Mouse (Mus musculus) MEL (cell line): ENCODE measurements at regions not wholly inside any gene's neighbourhood (a gene's known extent, or its start where the extent isn't known, plus 50 kb on each side); places are given as distances from the start of the nearest gene placed in this dataset.
A peak's percentile ranks its signal among the peaks of the same experiment; 100 is the strongest.

Experiments
- DNase-seq: peaks from one replicate; pipeline ENCODE4 v3.0.0; 2011; ENCODE audit warnings: low read depth, low spot score
- H3K27ac ChIP-seq: 2 replicates; pipeline ENCODE4 v1.5.1; 2012; ENCODE audit warnings: low read depth, mild to moderate bottlenecking, control low read depth, low read length, moderate library complexity; ENCODE audit not compliant: control insufficient read depth
- H3K27me3 ChIP-seq, 2 experiments: fragments of 150-350 bp in 1 of 2; sonication (generic) in 1 of 2; 2 replicates each; pipeline ENCODE4 v1.6.1; 2012; ENCODE audit warnings: low read length in 2 of 2, mild to moderate bottlenecking in 2 of 2, improper control_type of control experiment in 1 of 2, moderate library complexity in 1 of 2; ENCODE audit not compliant: insufficient read depth in 2 of 2, control insufficient read depth in 1 of 2
- H3K36me3 ChIP-seq, 2 experiments: 2 replicates each; pipeline ENCODE4 v1.6.1; 2012 to 2014; ENCODE audit warnings: low read length in 2 of 2, improper control_type of control experiment in 1 of 2, inconsistent platforms in 1 of 2, mild to moderate bottlenecking in 1 of 2; ENCODE audit not compliant: insufficient read depth in 2 of 2, control insufficient read depth in 1 of 2
- H3K4me1 ChIP-seq, 2 experiments: fragments of 150-350 bp in 1 of 2; sonication (generic) in 1 of 2; 2 replicates each; pipeline ENCODE4 v1.6.1; 2012; ENCODE audit warnings: low read length in 2 of 2, improper control_type of control experiment in 1 of 2, mild to moderate bottlenecking in 1 of 2; ENCODE audit not compliant: insufficient read depth in 2 of 2, control insufficient read depth in 1 of 2
- H3K4me3 ChIP-seq, 2 experiments: fragments of 150-350 bp in 1 of 2; sonication (generic) in 1 of 2; 2 replicates each; pipeline ENCODE4 v1.5.1; 2012; ENCODE audit warnings: low read depth in 2 of 2, low read length in 2 of 2, mild to moderate bottlenecking in 2 of 2, moderate library complexity in 2 of 2, control low read depth in 1 of 2, improper control_type of control experiment in 1 of 2; ENCODE audit not compliant: control insufficient read depth in 1 of 2, insufficient read depth in 1 of 2
- H3K79me2 ChIP-seq: 2 replicates; pipeline ENCODE4 v1.6.1; 2012; ENCODE audit warnings: mild to moderate bottlenecking, low read length, moderate library complexity; ENCODE audit not compliant: control insufficient read depth, poor library complexity, insufficient read depth
- H3K9ac ChIP-seq: 2 replicates; pipeline ENCODE4 v1.6.1; 2012; ENCODE audit warnings: low read depth, mild to moderate bottlenecking, control low read depth, low read length, moderate library complexity; ENCODE audit not compliant: control insufficient read depth, poor library complexity, severe bottlenecking
- H3K9me3 ChIP-seq: fragments of 150-350 bp; sonication (generic); replicated peaks from 2 replicates; pipeline ENCODE4 v1.6.1; 2012; ENCODE audit warnings: mild to moderate bottlenecking, low read length, improper control_type of control experiment, moderate library complexity; ENCODE audit not compliant: insufficient read depth
- BHLHE40 ChIP-seq: IDR thresholded peaks from 2 replicates; pipeline ENCODE4 v1.6.1; 2012; ENCODE audit warnings: low read depth, mild to moderate bottlenecking, inconsistent platforms, low read length, improper control_type of control experiment, borderline replicate concordance
- CHD1 ChIP-seq: IDR thresholded peaks from 2 replicates; pipeline ENCODE4 v1.6.1; 2012; ENCODE audit warnings: low read depth, mild to moderate bottlenecking, inconsistent platforms, low read length, improper control_type of control experiment
- E2F4 ChIP-seq: IDR thresholded peaks from 2 replicates; pipeline ENCODE4 v1.6.1; 2011; ENCODE audit warnings: low read depth, low read length, improper control_type of control experiment, borderline replicate concordance
- ELF1 ChIP-seq: IDR thresholded peaks from 2 replicates; pipeline ENCODE4 v1.6.1; 2014; ENCODE audit warnings: low read depth, mild to moderate bottlenecking, inconsistent platforms, low read length, improper control_type of control experiment, moderate library complexity
- EP300 ChIP-seq, 2 experiments: IDR thresholded peaks; 2 replicates each; pipeline ENCODE4 v1.6.1; 2011; ENCODE audit warnings: improper control_type of control experiment in 2 of 2, low read length in 2 of 2, low read depth in 1 of 2, mild to moderate bottlenecking in 1 of 2
- ETS1 ChIP-seq: IDR thresholded peaks from 2 replicates; pipeline ENCODE4 v1.6.1; 2012; ENCODE audit warnings: low read depth, mild to moderate bottlenecking, inconsistent platforms, low read length, improper control_type of control experiment, moderate library complexity
- GABPA ChIP-seq: IDR thresholded peaks from 2 replicates; pipeline ENCODE4 v1.6.1; 2012; ENCODE audit warnings: low read depth, mild to moderate bottlenecking, inconsistent platforms, low read length, improper control_type of control experiment, moderate library complexity
- HCFC1 ChIP-seq: IDR thresholded peaks from 2 replicates; pipeline ENCODE4 v1.6.1; 2012; ENCODE audit warnings: low read depth, mild to moderate bottlenecking, inconsistent platforms, low read length, improper control_type of control experiment, moderate library complexity
- JUND ChIP-seq: IDR thresholded peaks from 2 replicates; pipeline ENCODE4 v1.6.1; 2011; ENCODE audit warnings: low read depth, mild to moderate bottlenecking, improper control_type of control experiment, low read length
- MAX ChIP-seq: IDR thresholded peaks from 2 replicates; pipeline ENCODE4 v1.6.1; 2011; ENCODE audit warnings: low read length, improper control_type of control experiment
- MXI1 ChIP-seq: IDR thresholded peaks from 2 replicates; pipeline ENCODE4 v1.6.1; 2011; ENCODE audit warnings: mild to moderate bottlenecking, low read depth, low read length, improper control_type of control experiment
- MYB ChIP-seq: IDR thresholded peaks from 2 replicates; pipeline ENCODE4 v1.6.1; 2011; ENCODE audit warnings: mild to moderate bottlenecking, low read depth, low read length, improper control_type of control experiment
- POLR2A ChIP-seq, 2 experiments: IDR thresholded peaks; 2 replicates each; pipeline ENCODE4 v1.6.1; 2011 to 2012; ENCODE audit warnings: low read length in 2 of 2, mild to moderate bottlenecking in 2 of 2, control low read depth in 1 of 2, improper control_type of control experiment in 1 of 2, low read depth in 1 of 2, moderate library complexity in 1 of 2; ENCODE audit not compliant: control insufficient read depth in 1 of 2, insufficient read depth in 1 of 2, poor library complexity in 1 of 2
- POLR2AphosphoS5 ChIP-seq: IDR thresholded peaks from 2 replicates; pipeline ENCODE4 v1.6.1; 2012; ENCODE audit warnings: low read depth, borderline replicate concordance, mild to moderate bottlenecking, inconsistent platforms, low read length, moderate library complexity, mixed read lengths
- RAD21 ChIP-seq: IDR thresholded peaks from 2 replicates; pipeline ENCODE4 v1.6.1; 2011; ENCODE audit warnings: mild to moderate bottlenecking, low read depth, low read length, improper control_type of control experiment
- TAL1 ChIP-seq: IDR thresholded peaks from 2 replicates; pipeline ENCODE4 v1.6.1; 2012; ENCODE audit warnings: mild to moderate bottlenecking, inconsistent platforms, low read length, moderate library complexity, mixed read lengths
- TCF12 ChIP-seq: IDR thresholded peaks from 2 replicates; pipeline ENCODE4 v1.6.1; 2014; ENCODE audit warnings: low read depth, mild to moderate bottlenecking, inconsistent platforms, low read length, improper control_type of control experiment, moderate library complexity
- USF1 ChIP-seq: IDR thresholded peaks from 2 replicates; pipeline ENCODE4 v1.6.1; 2014; ENCODE audit warnings: low read depth, mild to moderate bottlenecking, inconsistent platforms, low read length, improper control_type of control experiment, moderate library complexity
- USF2 ChIP-seq, 2 experiments: IDR thresholded peaks; 2 replicates each; pipeline ENCODE4 v1.6.1; 2011 to 2012; ENCODE audit warnings: improper control_type of control experiment in 2 of 2, low read length in 2 of 2, borderline replicate concordance in 1 of 2, inconsistent platforms in 1 of 2, low read depth in 1 of 2, mild to moderate bottlenecking in 1 of 2; ENCODE audit not compliant: insufficient read depth in 1 of 2
- ZKSCAN1 ChIP-seq: IDR thresholded peaks from 2 replicates; pipeline ENCODE4 v1.6.1; 2012; ENCODE audit warnings: low read depth, mild to moderate bottlenecking, inconsistent platforms, low read length, improper control_type of control experiment, moderate library complexity

GRCm38 (mm10) chr3:40470101-40470500, 61.0 kb upstream of the Intu start:
- H3K27me3 ChIP-seq: no peaks in the 10 kb centered on the region; a peak in 1 of 4 replicates

GRCm38 (mm10) chr3:40472766-40473165, 58.3 kb upstream of the Intu start:
- TF ChIP-seq CHD1 (no peak), USF1 (peak; percentile 38; the same call in 1 of the 2 replicates)
- Histone ChIP-seq H3K4me3 (no peak overlapping the region), H3K36me3 (no peaks in the 10 kb centered on the region), H3K27me3 (no peaks in the 10 kb centered on the region), H3K4me1 (no peaks in the 10 kb centered on the region), H3K9ac (no peak overlapping the region), H3K9me3 (no peaks in the 10 kb centered on the region), H3K27ac (no peak overlapping the region), H3K79me2 (no peaks in the 10 kb centered on the region)
- DNase-seq: no peak

More at GRCm38 (mm10) chr3:40470101-40470500, 61.0 kb upstream of the Intu start:
- no peaks in the 10 kb centered on the region for H3K79me2 ChIP-seq
- no peaks in the 10 kb centered on the region for H3K36me3 ChIP-seq
- H3K9me3 ChIP-seq: no peaks in the 10 kb centered on the region
- H3K27ac ChIP-seq: no peak overlapping the region
- TF ChIP-seq ETS1 (no peak), TAL1 (no peak), POLR2AphosphoS5 (no peak), TCF12 (no peak), POLR2A (IDR thresholded peaks at IDR 0.05; ENCODE audit: control insufficient read depth in 1 of 2, insufficient read depth in 1 of 2, low read depth in 1 of 2, low read length in 2 of 2, poor library complexity in 1 of 2) (no peak), E2F4 (no peak), MYB (no peak), JUND (no peak), EP300 (IDR thresholded peaks at IDR 0.05; ENCODE audit: low read depth in 1 of 2, low read length in 2 of 2) (no peak), ZKSCAN1 (no peak), GABPA (no peak), MXI1 (no peak), BHLHE40 (no peak), HCFC1 (no peak), ELF1 (no peak), USF2 (IDR thresholded peaks at IDR 0.05; ENCODE audit: borderline replicate concordance in 1 of 2, insufficient read depth in 1 of 2, low read depth in 1 of 2, low read length in 2 of 2) (no peak), MAX (no peak), USF1 (no peak), RAD21 (no peak)
- no peak for DNase-seq
- no peak overlapping the region for H3K4me3 ChIP-seq
- H3K9ac ChIP-seq: no peak overlapping the region
- H3K4me1 ChIP-seq: no peaks in the 10 kb centered on the region
